Mouse (Mus musculus): ENCODE results near the gene Rhot1.
"Not testable (repeated sequence)": the region's sequence is repeated elsewhere in the genome, so short reads cannot be mapped to it uniquely, and the experiment has no call there.

Rhot1 gene

DNA sequence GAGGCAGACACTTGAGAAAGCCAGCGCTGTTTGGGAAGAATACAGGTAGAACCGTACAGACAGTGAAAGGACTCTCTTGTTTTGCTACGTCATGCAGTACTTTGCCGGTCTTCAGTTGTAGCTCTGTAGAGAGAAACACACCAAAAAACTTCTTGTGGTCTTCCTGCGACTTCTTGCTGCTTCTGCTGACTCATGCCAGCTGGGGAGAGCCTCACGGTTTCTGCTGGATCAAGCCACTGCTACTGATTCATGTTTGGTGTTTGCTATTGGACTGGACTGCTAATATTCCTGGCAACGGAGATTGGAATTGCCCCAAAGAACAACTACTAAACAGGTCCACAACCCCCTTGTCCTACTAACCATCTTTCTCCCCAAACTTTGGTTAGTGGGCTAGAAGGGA, 12.5 kb upstream of the Rhot1 start:
- DNase-seq = no peak

DNA sequence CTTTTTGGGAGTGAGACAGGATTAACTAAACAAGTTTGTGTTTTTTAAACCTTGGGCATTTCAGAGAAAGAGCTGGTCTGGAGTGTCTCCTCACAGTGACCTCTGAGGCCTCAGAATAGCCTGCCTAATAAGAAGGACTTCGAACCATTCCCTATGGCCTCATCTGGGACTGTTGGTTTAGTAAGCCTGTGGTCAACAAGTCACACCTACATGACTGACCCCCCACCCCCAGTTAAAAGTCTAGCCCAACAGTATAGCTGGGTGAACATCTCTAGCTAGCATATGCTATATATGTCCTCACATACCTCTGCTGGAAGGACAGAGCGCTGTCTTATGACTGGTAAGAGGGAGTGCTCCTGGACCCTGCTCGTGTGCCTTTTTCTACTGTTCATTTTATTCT, 9.5 kb upstream of the Rhot1 start:
- no peak for DNase-seq

DNA sequence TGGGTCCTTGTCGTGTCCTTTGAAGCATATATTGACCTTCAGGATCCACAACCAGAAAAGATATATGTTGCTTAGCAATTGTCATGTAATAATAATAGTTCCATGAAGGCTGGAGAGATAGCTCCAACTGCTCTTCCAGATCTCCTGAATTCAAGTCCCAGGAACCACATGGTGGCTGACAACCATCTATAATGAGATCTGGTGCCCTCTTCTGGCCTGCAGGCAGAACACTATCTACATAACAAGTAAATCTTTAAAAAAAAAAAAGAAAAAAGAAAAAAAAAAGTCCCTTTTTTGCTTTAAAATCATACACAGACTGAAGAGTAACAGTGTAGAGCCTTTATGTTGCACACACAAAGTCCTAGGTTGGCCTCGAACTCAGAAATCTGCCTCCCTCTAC, 9.0 kb upstream of the Rhot1 start:
- no peak for DNase-seq

DNA sequence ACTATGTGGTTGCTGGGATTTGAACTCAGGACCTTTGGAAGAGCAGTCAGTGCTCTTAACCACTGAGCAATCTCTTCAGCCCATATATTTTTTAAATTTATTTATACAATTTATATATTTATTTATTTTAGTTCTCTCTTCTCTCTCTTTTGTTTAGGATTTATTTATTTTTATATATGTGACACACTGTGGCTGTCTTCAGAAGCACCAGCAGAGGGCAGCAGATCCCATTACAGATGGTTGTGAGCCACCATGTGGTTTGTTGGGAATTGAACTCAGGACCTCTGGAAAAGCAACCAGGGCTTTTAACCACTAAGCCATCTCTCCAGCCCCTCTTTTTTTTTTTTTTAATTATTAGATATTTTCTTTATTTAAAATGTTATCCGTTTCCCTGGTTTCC, 8.5 kb upstream of the Rhot1 start:
- peak; percentile 32 for DNase-seq

DNA sequence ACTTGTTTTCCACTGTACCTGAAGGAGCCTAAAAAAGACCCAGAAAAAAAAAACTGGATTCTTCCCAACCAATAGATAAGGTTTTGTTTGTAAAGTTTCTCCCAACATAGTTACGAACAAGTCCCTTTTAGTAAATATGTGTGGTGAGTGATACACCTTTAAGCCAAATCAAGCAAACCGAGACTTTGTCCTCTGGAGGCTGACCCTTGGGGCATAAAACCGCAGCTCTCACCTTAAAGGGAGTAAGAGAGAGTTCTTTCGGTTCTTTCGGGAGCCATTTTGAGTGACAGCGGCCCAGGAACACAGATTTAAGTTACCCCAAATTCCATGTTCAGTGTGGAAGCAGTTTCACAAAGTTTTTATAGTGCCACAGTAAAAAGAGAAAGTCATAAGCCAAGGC, 6.5 kb upstream of the Rhot1 start:
- DNase-seq = no peak

DNA sequence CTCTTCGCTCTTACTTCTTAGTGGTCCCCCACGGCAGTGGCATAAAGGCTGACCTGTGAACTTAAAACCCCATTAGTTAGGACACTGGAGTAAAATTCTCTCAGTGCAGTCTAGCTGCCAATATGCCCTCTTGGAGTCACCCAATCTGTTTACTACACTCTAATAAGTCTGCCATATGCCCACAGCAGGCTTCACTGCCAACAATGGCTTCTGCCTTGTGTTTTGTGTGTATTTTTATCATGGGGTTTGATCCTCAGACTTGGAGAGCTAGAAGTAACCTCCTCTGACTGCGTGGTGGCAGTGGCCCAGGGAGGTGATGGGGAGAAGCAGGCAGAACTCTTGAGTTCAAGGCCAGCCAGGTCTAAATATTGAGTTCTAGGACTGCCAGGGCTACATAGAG, 4.8 kb upstream of the Rhot1 start:
- no peak for DNase-seq

DNA sequence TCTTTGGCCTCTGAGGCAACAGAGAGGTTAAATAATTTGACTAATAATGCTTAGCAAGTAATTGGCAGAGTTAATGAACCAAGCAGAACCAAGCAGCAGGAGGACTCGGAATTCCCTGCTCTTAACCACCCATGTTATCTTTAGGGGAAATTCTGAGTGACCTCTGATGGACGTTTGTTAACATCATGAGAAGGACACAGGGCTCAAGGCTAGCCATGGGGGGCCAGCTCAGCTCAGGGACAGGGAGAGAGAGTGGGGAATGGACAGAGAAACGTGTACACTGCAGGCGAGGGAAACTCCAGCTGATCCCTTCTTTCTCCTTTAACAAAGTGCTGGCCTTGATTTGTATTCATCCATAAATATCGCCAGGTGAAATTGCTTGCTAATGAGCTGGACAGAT, 3.9 kb upstream of the Rhot1 start:
- DNase-seq = no peak

DNA sequence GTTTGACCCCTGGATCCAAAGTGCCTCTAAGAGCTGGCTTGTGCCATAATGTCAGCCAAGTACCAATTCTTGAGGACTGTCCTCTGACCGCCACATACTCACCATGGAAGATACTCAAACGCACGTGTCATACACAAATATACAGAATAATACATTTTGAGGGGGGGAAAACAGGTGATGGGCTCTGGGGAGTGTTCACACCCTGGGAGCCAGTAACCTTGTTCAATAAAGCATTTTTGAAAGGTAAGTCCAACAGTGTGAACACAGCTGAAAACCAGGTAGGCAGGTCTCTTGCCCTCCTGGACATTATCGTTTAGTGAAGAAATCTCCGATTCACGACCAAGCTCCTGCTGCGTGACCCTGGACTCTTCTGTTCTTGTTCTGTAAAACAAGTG, 357 bp upstream of the Rhot1 start:
- DNase-seq = no peak

DNA sequence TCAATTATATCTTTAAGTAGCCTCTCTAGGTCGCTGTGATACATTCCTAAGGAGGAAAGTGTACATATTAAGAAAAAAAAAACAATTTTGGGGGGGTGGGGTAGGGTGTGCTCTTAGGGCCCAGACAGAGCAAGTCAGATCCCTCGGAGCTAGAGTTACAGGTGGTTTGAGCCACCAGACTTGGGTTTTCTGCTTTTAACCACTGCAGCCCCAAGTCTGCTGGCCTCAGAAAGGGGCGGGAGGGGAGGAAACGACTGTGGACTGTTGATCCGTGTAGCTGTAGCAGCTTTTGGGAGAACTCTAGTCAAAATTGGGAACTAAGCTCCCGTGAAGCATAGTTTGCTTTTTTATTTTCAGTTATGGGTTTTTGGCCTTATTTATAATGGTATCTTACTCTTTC, 1.5 kb downstream of the Rhot1 start:
- no peak for DNase-seq

DNA sequence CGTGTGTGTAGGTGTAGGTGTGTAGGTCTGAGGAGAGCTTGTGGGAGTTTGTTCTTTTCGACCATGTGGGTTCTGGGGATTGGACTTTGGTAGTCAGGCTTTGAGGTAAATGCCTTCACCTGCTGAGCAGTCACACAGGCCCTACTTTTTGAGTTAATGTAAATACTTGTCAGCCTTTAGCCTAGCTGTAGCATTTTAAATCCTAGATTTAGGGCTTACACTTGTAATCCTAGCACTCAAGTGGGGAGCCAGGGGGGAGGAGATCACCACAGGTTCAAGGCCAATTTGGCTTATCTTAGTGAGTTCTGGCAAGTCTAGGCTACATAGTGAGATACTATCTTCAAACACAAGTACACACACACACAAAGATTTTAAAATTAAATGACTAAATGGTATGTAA, 3.5 kb downstream of the Rhot1 start:
- DNase-seq = no peak

DNA sequence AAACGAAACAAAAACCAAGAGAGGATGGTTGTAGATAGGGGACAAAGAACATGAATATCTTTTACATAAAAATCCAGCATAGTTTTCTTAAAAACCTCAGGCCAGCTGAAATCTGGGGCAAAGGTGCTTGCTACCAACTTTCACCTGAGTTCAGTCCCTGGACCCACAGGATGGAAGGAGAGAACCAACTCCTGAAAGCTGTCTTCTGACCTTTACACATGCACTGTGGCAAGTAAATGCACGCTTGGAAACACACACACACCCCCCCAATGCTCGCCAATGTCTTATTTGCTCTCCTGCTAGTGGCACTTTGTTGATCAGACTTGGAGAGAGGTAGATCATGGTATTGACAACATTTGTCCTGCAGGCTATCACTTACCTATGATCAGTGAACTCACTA, 6.5 kb downstream of the Rhot1 start:
- no peak for DNase-seq

DNA sequence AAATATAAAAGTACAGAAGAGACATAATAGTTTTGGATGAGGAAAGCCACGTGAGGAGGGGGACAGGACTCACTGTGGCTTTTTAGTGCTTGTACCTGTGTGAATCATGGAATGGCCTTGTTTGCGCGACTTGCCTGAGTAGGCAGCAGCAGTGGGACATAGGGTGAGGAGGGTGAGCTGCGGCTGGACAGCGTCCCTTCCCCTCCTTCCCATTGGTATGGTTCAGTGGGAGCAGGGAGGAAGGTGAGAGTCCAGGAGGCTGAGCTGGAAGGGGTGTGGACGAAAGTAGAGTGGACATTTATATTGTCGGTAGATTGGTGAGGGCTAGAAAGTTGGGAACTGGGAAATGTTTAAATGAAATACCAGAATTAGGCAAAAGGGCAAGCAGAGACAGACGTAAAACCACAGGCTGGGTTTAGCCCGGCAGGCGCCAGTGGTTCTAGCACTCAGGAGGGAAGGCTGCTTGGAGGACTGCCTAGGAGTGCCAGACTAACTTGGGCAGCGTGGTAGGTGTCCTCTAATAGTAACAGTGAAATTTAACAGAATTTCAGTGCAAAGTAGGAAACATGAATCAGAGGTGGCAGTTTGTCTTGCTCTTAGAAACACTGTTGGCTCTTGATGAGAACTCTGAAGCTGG, 10.0 kb downstream of the Rhot1 start:
- DNase-seq = no peak

DNA sequence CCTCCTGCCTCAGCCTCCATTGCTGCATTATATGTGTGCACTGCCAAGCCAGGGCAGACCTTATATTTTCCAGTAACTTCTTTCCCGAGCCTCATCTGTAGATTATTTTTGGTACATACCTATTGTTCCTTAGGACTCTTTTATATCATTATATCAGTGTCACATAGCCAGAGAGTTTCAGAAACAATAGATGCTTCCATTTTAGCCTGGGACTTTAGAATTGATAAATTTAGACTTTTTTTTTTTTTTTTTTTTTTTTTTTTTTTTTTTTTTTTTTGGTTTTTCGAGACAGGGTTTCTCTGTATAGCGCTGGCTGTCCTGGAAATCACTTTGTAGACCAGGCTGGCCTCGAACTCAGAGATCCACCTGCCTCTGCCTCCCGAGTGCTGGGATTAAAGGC, 21.2 kb downstream of the Rhot1 start:
- DNase-seq = not testable (repeated sequence)

DNA sequence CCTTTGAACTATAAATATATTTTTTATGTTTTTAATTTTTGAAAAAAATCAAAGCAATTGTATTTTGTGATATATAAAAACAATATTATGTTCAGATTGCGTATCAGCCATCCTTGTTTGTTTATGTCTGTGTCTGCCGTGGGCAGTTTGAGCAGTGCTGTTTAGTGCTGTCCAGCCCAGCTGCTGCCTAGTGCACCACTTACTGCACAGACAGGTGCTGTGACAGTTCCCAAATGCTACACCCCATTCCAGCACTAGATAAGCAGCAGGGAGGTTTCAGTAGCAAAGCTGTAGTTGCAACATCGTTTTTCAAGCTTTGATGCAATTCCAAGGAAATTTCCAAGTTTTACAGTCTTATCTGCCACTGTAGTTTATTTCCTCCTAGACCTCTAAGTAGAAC, 28.5 kb downstream of the Rhot1 start:
- no peak for DNase-seq

DNA sequence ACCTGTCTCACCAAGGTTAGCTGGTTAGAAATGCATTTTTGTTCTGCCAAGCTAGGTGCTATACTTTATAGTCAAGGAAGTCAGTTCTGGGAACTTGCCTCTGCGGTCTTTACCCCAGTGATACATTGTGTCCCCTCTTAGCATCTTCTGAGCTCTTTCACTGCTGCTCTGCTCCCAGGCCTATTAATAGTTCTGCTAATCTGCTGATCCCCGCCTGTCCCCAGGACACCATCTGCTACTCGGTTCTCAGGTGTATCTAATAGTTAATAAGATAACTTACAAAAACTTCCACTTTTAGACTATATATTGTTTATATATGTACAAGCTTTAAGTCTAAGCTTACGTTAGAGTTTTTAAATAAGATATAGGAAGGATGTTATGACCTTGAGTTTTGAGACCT, 29.5 kb downstream of the Rhot1 start:
- DNase-seq = no peak

DNA sequence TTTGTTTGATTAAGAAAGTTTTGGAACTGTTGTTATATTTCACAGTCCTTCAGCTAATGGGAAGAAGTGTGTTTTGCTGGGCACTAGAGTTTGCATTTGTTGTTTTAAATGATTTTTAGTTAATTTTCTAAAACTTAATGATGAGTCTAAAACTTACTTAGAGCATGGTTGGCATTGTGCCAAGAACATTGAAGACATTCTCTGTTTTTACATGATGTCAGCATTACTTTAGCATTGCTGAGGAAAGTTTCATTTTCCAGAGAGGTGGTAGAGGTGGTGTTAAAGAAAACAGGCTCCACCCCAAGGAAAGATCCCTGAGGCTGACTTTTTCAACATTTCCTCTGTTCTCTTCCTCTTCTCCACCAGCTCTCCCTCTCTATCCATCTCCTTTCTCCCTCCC, 38.2 kb downstream of the Rhot1 start:
- DNase-seq = no peak

DNA sequence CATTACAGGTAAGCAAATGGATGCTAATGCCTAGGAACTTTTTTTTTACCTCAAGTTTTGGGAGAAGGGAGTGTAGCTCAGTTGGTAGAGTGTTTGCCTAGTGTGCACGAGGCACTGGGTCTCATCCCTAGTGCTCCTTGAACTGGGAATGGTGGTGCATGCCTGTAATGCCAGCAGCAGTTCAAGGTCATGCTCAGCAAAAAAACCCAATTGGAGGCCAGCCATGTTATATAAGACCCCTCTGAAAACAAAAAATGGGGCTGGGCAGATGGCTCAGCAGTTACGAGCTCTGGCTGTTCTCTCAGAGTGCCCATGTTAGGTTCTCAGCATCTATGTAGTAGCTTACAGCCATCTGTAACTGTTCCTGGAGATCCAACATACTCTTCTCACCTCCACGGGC, 39.7 kb downstream of the Rhot1 start:
- no peak for DNase-seq

DNA sequence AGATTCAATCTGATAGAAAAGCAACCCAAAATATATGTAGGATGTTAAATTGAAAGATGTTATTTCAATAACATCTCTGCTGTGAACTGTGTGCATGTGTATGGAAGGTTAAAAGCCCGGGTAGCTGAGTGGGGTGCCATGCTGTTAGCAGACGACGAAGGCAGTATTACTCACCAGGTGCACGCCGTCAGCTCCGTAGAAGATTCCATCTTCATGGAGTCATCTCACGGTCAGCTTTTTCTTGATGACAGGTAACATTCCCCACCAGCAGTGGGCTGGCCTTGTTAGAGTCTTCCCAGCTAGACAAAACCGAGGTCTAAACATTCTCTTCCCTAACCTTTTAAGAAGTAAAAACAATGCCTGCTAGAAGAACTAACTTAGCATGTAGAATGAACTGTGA, 55.3 kb downstream of the Rhot1 start:
- no peak for DNase-seq

DNA sequence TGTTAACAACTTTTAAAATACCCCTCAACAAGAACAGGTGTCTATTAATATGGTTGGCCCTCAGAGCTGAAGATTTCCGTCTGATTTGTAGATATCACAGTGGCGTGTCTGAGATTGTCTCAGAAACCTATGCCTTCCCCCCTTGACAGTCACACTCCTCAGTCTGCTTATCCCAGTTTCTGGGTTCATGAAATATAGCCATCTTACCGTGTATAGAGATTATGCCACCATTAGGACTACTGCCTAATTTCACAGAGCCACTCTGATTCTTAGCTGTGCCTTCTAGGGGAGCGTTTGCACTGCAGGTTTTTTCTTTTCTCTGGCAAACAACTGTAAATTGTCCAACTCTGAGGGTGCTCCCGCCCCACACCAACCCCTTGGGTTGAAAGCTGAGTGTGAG, 62.3 kb downstream of the Rhot1 start:
- DNase-seq = no peak

DNA sequence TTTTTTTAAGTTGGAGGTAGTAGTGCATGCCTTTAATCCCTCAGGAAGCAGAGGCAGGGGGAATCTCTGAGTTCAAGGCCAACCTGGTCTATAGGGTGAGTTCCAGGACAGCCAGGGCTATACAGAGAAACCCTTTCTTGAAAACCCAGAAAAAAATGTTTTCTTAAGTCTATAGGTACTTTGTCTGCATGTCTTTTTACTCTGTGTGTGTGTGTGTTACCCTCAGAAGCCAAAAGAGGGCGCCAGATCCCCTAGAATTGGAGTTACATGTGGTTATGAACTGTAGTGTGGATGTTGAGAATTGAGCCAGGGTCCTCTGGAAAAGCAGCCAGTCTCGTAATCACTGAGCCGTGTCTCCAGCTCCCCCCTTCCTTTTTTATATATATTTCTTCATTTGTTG, 66.2 kb downstream of the Rhot1 start:
- DNase-seq = no peak

DNA sequence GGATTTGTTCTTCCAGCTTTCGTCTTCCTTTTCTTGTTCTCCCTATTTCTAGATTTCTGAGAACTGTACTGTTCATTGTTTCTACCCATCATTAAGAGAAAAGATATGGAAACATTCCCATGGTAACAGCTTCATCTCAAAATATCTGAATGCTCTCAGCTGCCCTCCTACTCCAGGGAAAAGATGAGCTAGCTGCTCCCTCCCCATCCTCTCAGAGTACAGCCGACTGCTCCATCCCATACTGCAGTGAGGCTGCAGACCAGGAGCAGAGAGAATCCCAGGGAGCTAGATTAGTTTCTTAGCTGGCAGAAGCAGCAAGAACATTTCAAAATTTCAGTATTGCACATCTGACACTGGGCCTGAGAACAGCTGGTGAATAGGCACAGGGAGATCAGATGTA, 69.2 kb downstream of the Rhot1 start:
- DNase-seq = no peak

DNA sequence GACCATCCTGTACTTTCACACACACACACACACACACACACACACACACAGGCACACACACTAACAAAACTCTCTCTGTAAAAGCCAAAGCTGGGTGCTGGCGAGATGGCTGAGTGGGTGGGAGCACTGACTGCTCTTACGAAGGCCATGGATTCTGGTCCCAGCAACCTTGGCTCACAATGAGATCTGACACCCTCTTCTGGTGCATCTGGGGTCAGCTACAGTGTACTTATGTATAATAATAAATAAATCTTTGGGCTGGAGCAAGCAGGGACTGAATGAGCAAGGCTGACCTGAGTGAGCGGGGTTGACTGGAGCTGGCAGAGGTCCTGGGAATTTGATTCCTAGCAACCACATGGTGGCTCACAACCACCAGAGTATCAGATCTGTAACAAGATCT, 75.0 kb downstream of the Rhot1 start:
- DNase-seq = no peak

DNA sequence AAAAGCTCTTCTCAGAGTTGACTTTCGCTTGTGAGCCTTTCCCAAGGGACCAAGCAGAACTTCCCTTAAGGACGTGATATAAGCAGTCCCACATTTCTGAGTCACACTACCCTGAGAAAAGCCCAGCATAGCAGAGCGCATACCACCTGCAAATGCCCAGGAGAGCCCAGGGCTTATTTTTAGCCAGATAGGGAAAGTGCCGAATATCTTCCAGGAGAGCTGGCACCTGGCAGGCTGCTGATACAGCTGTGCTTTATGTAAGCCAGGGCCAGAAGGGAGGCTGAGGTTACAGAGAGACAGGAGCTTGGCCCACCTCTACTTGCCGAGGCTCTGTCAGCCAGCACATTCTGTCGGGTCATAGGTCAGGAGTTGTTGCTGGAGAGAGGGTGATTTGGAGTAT, 75.8 kb downstream of the Rhot1 start:
- no peak for DNase-seq

DNA sequence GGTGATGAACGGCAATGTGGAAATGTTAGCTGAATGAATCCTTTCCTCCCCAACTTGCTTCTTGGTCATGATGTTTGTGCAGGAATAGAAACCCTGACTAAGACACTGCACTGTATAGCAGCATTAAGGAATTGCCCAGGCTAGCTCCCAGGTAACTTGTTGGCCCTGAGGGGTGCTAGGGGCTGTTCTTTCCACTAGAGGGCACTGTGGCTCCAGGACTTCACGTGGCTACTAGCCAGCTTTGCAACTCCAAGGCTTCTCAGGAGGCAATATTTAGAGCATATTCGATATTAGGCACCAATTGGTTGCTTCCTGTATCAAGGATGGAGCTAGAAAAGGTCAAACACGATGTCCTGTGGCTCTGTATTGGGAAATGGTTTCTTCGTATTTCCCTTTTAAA, 78.3 kb downstream of the Rhot1 start:
- DNase-seq = peak; percentile 83

DNA sequence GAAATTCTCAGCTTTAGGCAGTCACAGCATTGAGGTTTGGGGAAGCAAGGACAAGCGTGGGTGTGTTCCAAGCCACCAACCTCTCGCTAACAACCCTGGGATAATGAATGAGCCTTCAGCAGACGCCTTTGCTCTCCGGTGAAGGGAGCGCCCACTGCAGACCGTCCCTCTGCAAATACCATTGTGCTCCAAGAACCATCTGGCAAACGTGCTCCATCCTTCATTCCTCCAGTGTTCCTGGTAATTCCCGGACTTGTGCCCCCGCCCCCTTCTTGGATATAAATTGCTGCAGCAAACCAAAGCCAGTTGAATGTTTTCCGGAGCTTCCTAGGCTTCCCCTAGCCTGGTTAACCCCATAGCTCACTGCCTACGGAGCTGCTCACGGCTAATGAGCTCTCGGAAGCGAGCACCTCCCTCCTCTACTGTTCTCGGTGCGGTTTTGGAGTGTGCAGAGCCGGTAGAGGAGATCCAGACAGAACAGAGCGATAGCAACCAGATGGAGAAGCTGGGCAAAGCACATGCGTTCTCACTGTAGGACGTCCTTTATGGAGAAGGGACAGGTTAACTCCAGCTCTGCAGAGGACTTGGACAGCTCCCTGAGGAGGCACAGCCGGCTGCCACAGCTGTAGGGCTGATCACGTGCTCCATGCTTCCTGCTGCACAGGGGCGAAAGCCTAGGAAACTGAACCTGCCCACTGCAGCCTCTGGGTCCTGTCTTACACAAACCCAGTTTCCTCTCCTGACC, 81.1 kb downstream of the Rhot1 start:
- peak; percentile 79 for DNase-seq

All from embryo, embryonic 11 days (tissue).